Mouse (Mus musculus) embryonic facial prominence, embryonic 11.5 days (tissue): ENCODE measurements around the gene Rnf141. TPM values are rescaled to one million over a fixed set of nuclear protein-coding genes. Genes with fewer than 3 reads are reported as not detected.

Experiments used
- ATAC-seq: fragments of 200-750 bp; cut with Nextera tagmentation; replicated peaks from 2 replicates; pipeline ENCODE4 v1.8.0; 2017; ENCODE audit warnings: low read depth; ENCODE audit not compliant: insufficient number of reproducible peaks, low FRiP score, low TSS enrichment
- DNase-seq: peaks from one replicate; pipeline ENCODE4 v3.0.0-alpha.2; 2015; ENCODE audit warnings: low spot score
- H3K27ac ChIP-seq: fragments of 300-500 bp; sonication (generic); replicated peaks from 2 replicates; pipeline ENCODE4 v1.5.1; 2014; ENCODE audit warnings: mild to moderate bottlenecking, low read depth, low read length, control low read depth
- H3K27me3 ChIP-seq: fragments of 300-500 bp; sonication (generic); 2 replicates; pipeline ENCODE4 v1.6.1; 2014; ENCODE audit warnings: mild to moderate bottlenecking, low read length, moderate library complexity, mixed read lengths; ENCODE audit not compliant: control insufficient read depth, insufficient read depth
- H3K36me3 ChIP-seq: fragments of 300-500 bp; sonication (generic); replicated peaks from 2 replicates; pipeline ENCODE4 v1.6.1; 2014; ENCODE audit warnings: low read depth, mild to moderate bottlenecking, low read length, moderate library complexity, mixed read lengths; ENCODE audit not compliant: control insufficient read depth, insufficient read depth
- H3K4me1 ChIP-seq: fragments of 300-500 bp; sonication (generic); 2 replicates; pipeline ENCODE4 v1.6.1; 2014; ENCODE audit warnings: low read length, mixed read lengths; ENCODE audit not compliant: control insufficient read depth, insufficient read depth
- H3K4me2 ChIP-seq: fragments of 300-500 bp; sonication (generic); 2 replicates; pipeline ENCODE4 v1.6.1; 2014; ENCODE audit warnings: low read depth, mild to moderate bottlenecking, control low read depth, low read length, moderate library complexity
- H3K4me3 ChIP-seq: fragments of 300-500 bp; sonication (generic); 2 replicates; pipeline ENCODE4 v1.5.1; 2014; ENCODE audit warnings: low read depth, low read length, control low read depth
- H3K9ac ChIP-seq: fragments of 300-500 bp; sonication (generic); replicated peaks from 2 replicates; pipeline ENCODE4 v1.6.1; 2014; ENCODE audit warnings: mild to moderate bottlenecking, control low read depth, low read length
- H3K9me3 ChIP-seq: fragments of 300-500 bp; sonication (generic); replicated peaks from 2 replicates; pipeline ENCODE4 v1.6.1; 2016; ENCODE audit warnings: mild to moderate bottlenecking, low read length, inconsistent platforms, mixed read lengths; ENCODE audit not compliant: control insufficient read depth
- WGBS: fragments of 180-500 bp; shearing (Covaris S2); extraction: QIAGEN DNeasy Blood & Tissue Kit; methylation state at CpG from one replicate; pipeline ENCODE4 v1.1.7; 2014; 5-methylcytosine and 5-hydroxymethylcytosine counted together
- polyA plus RNA-seq: library from polyadenylated mRNA; unstranded; fragments of >200 nt; fragmentation: Nextera tagmentation; extraction: Ambion mirVana; gene quantifications from 2 replicates; pipeline ENCODE4 v1.2.1, GENCODE M21; 2014

Gene Rnf141
- polyA plus RNA-seq, 1 experiment from 2014 or later: 20.6 TPM

- Histone ChIP-seq H3K4me3 (no peak overlapping the region), H3K27me3 (no peaks in the 10 kb centered on the region), H3K4me1 (no peaks in the 10 kb centered on the region), H3K4me2 (no peak overlapping the region), H3K9ac (no peak overlapping the region), H3K9me3 (no peaks in the 10 kb centered on the region), H3K27ac (no peak overlapping the region), H3K36me3 (no peaks in the 10 kb centered on the region)
- DNase-seq (peak; percentile 90), ATAC-seq (no peak)
- under 1% methylated on average over 4 of the region's 4 CpGs for WGBS
These were observed 43.2 kb downstream of the Rnf141 start for GRCm38 (mm10) chr7:110801028-110801427.

GRCm38 (mm10) chr7:110797722-110798409, 46.4 kb downstream of the Rnf141 start:
- no peak overlapping the region for H3K27ac ChIP-seq
- H3K36me3 ChIP-seq: no peaks in the 10 kb centered on the region
- no peaks in the 10 kb centered on the region for H3K4me1 ChIP-seq

GRCm38 (mm10) chr7:110796367-110797051, 47.7 kb downstream of the Rnf141 start:
- H3K4me3 ChIP-seq: no peak overlapping the region
- WGBS: 71% methylated on average over 12 of the region's 12 CpGs
- ATAC-seq (no peak), DNase-seq (no peak)
- no peaks in the 10 kb centered on the region for H3K36me3 ChIP-seq
- H3K9me3 ChIP-seq: no peaks in the 10 kb centered on the region
- H3K4me2 ChIP-seq: no peak overlapping the region
- no peaks in the 10 kb centered on the region for H3K4me1 ChIP-seq
- H3K27ac ChIP-seq: no peak overlapping the region
- no peaks in the 10 kb centered on the region for H3K27me3 ChIP-seq
- no peak overlapping the region for H3K9ac ChIP-seq

More at GRCm38 (mm10) chr7:110797722-110798409, 46.4 kb downstream of the Rnf141 start:
- ATAC-seq: no peak
- WGBS: 85% methylated on average over 11 of the region's 11 CpGs
- no peak overlapping the region for H3K9ac ChIP-seq
- no peak for DNase-seq
- no peak overlapping the region for H3K4me3 ChIP-seq
- H3K4me2 ChIP-seq: no peak overlapping the region
- H3K27me3 ChIP-seq: no peaks in the 10 kb centered on the region
- no peaks in the 10 kb centered on the region for H3K9me3 ChIP-seq

- H3K27me3 ChIP-seq: no peaks in the 10 kb centered on the region
- H3K9ac ChIP-seq: no peak overlapping the region
- no peak overlapping the region for H3K4me2 ChIP-seq
- DNase-seq: no peak
- H3K4me1 ChIP-seq: no peaks in the 10 kb centered on the region
- H3K27ac ChIP-seq: no peak overlapping the region
- WGBS: 67% methylated on average over 4 of the region's 4 CpGs
- H3K9me3 ChIP-seq: no peaks in the 10 kb centered on the region
- H3K4me3 ChIP-seq: no peak overlapping the region
- H3K36me3 ChIP-seq: no peaks in the 10 kb centered on the region
- ATAC-seq: no peak
These were observed 49.5 kb downstream of the Rnf141 start for GRCm38 (mm10) chr7:110794722-110795121.

- WGBS: 86% methylated on average over 2 of the region's 2 CpGs
- Histone ChIP-seq H3K4me1 (no peaks in the 10 kb centered on the region), H3K36me3 (no peaks in the 10 kb centered on the region), H3K4me2 (no peak overlapping the region), H3K27me3 (no peaks in the 10 kb centered on the region), H3K27ac (no peak overlapping the region), H3K4me3 (no peak overlapping the region), H3K9me3 (no peaks in the 10 kb centered on the region), H3K9ac (no peak overlapping the region)
- DNase-seq (no peak), ATAC-seq (no peak)
These were observed 51.4 kb downstream of the Rnf141 start for GRCm38 (mm10) chr7:110792834-110793233.

GRCm38 (mm10) chr7:110792201-110792600, 52.1 kb downstream of the Rnf141 start:
- 86% methylated on average over 5 of the region's 5 CpGs for WGBS
- Histone ChIP-seq H3K36me3 (no peaks in the 10 kb centered on the region), H3K9ac (no peak overlapping the region), H3K27me3 (no peaks in the 10 kb centered on the region), H3K4me3 (no peak overlapping the region), H3K27ac (no peak overlapping the region), H3K4me1 (no peaks in the 10 kb centered on the region), H3K9me3 (no peaks in the 10 kb centered on the region), H3K4me2 (no peak overlapping the region)
- ATAC-seq: no peak
- no peak for DNase-seq

GRCm38 (mm10) chr7:110790878-110791277, 53.4 kb downstream of the Rnf141 start:
- DNase-seq (no peak), ATAC-seq (no peak)
- Histone ChIP-seq H3K36me3 (no peaks in the 10 kb centered on the region), H3K27me3 (no peaks in the 10 kb centered on the region), H3K9me3 (no peaks in the 10 kb centered on the region), H3K9ac (no peak overlapping the region), H3K4me3 (no peak overlapping the region), H3K4me2 (no peak overlapping the region), H3K27ac (no peak overlapping the region), H3K4me1 (no peaks in the 10 kb centered on the region)
- WGBS: 89% methylated on average over 8 of the region's 8 CpGs

GRCm38 (mm10) chr7:110787310-110787709, 56.9 kb downstream of the Rnf141 start:
- Histone ChIP-seq H3K4me2 (no peak overlapping the region), H3K9me3 (no peaks in the 10 kb centered on the region), H3K4me3 (no peak overlapping the region), H3K9ac (no peak overlapping the region), H3K27me3 (no peaks in the 10 kb centered on the region), H3K36me3 (no peaks in the 10 kb centered on the region), H3K4me1 (no peaks in the 10 kb centered on the region), H3K27ac (no peak overlapping the region)
- 86% methylated on average over 6 of the region's 6 CpGs for WGBS
- DNase-seq (no peak), ATAC-seq (no peak)
